Mouse (Mus musculus): ENCODE measurements around the gene Ifrd1.

DNA sequence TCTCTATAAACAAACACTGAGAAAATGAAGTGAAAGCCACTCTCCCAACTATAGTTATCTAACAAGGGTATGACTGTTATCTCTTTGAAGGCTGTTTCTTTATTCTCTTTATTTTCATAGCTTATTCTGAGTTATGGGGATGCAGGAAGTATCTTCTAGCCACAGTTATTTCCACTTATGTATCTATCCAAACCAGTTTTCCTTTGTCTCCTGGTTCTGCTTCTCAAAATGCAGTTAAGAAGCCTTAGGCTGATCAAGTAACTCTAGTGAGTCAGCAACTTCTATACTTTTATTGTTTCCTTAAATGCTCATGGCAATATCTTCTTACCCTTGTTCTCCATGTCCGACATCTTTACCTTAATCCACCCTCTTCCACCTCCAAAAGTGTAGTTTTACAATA lies 16.1 kb downstream of the Ifrd1 start:
- TF ChIP-seq CTCF (IDR thresholded peaks at IDR 0.05; ENCODE audit: insufficient read depth, low read length) (no peak), POLR2A (IDR thresholded peaks at IDR 0.05; ENCODE audit: borderline replicate concordance, extremely low read depth, low read depth, low read length) (no peak)
